Mouse (Mus musculus) intestine, embryonic 16.5 days (tissue): ENCODE measurements around the gene Stambpl1. TPM values are rescaled to one million over a fixed set of nuclear protein-coding genes. Genes with fewer than 3 reads are reported as not detected.

ENCODE experiments used
- ATAC-seq: fragments of 200-750 bp; cut with Nextera tagmentation; 2 replicates; pipeline ENCODE4 v1.8.0; 2017; ENCODE audit warnings: moderate TSS enrichment, moderate library complexity
- H3K27ac ChIP-seq: fragments of 300-500 bp; sonication (generic); 2 replicates; pipeline ENCODE4 v1.5.1; 2014; ENCODE audit warnings: mild to moderate bottlenecking, low read length
- H3K27me3 ChIP-seq: fragments of 300-500 bp; sonication (generic); replicated peaks from 2 replicates; pipeline ENCODE4 v1.6.1; 2014; ENCODE audit warnings: low read length, control low read depth, mixed read lengths; ENCODE audit not compliant: control insufficient read depth, insufficient read depth
- H3K36me3 ChIP-seq: fragments of 300-500 bp; sonication (generic); 2 replicates; pipeline ENCODE4 v1.6.1; 2014; ENCODE audit warnings: low read length, control low read depth; ENCODE audit not compliant: control insufficient read depth, insufficient read depth
- H3K4me1 ChIP-seq: fragments of 300-500 bp; sonication (generic); 2 replicates; pipeline ENCODE4 v1.6.1; 2014; ENCODE audit warnings: low read length, control low read depth, mixed read lengths; ENCODE audit not compliant: control insufficient read depth, insufficient read depth
- H3K4me2 ChIP-seq: fragments of 300-500 bp; sonication (generic); 2 replicates; pipeline ENCODE4 v1.6.1; 2014; ENCODE audit warnings: low read depth, low read length, control low read depth
- H3K4me3 ChIP-seq: fragments of 300-500 bp; sonication (generic); 2 replicates; pipeline ENCODE4 v1.5.1; 2014; ENCODE audit warnings: mild to moderate bottlenecking, low read length
- H3K9ac ChIP-seq: fragments of 300-500 bp; sonication (generic); 2 replicates; pipeline ENCODE4 v1.6.1; 2014; ENCODE audit warnings: low read depth, low read length
- H3K9me3 ChIP-seq: fragments of 300-500 bp; sonication (generic); 2 replicates; pipeline ENCODE4 v1.6.1; 2016; ENCODE audit warnings: low read length, control low read depth; ENCODE audit not compliant: control insufficient read depth
- WGBS: fragments of 180-500 bp; shearing (Covaris S2); extraction: QIAGEN DNeasy Blood & Tissue Kit; methylation state at CpG from one replicate; pipeline ENCODE4 v1.1.7; 2014; 5-methylcytosine and 5-hydroxymethylcytosine counted together
- polyA plus RNA-seq: library from polyadenylated mRNA; unstranded; fragments of >200 nt; fragmentation: Nextera tagmentation; extraction: Ambion mirVana; gene quantifications from 2 replicates; pipeline ENCODE4 v1.2.1, GENCODE M21; 2015

The Stambpl1 gene
- polyA plus RNA-seq, 1 experiment from 2014 or later, result 22.9 TPM

GRCm38 (mm10) chr19:34169121-34169520, 22.9 kb upstream of the Stambpl1 start:
- no peaks in the 10 kb centered on the region for H3K27me3 ChIP-seq
- no peak overlapping the region for H3K27ac ChIP-seq
- no peak overlapping the region for H3K9ac ChIP-seq
- H3K36me3 ChIP-seq, result no peaks in the 10 kb centered on the region
- no peak for ATAC-seq
- no peak overlapping the region for H3K4me3 ChIP-seq
- no peaks in the 10 kb centered on the region for H3K9me3 ChIP-seq
- H3K4me2 ChIP-seq, result no peak overlapping the region
- H3K4me1 ChIP-seq, result no peaks in the 10 kb centered on the region

- no peak overlapping the region for H3K4me3 ChIP-seq
These were observed 20.9 kb upstream of the Stambpl1 start for GRCm38 (mm10) chr19:34171167-34171566.

GRCm38 (mm10) chr19:34174004-34174403, 18.0 kb upstream of the Stambpl1 start:
- 67% methylated on average over 3 of the region's 3 CpGs for WGBS
- ATAC-seq, result no peak
- Histone ChIP-seq H3K9me3 (no peaks in the 10 kb centered on the region), H3K4me1 (no peaks in the 10 kb centered on the region), H3K27me3 (no peaks in the 10 kb centered on the region), H3K4me3 (no peak overlapping the region), H3K36me3 (no peaks in the 10 kb centered on the region), H3K9ac (no peak overlapping the region), H3K27ac (no peak overlapping the region), H3K4me2 (no peak overlapping the region)

More at GRCm38 (mm10) chr19:34171167-34171566, 20.9 kb upstream of the Stambpl1 start:
- Histone ChIP-seq H3K9ac (no peak overlapping the region), H3K27ac (no peak overlapping the region), H3K4me2 (no peak overlapping the region), H3K36me3 (no peaks in the 10 kb centered on the region), H3K27me3 (no peaks in the 10 kb centered on the region), H3K9me3 (no peaks in the 10 kb centered on the region), H3K4me1 (no peaks in the 10 kb centered on the region)
- WGBS, result 68% methylated on average over 3 of the region's 3 CpGs
- ATAC-seq, result no peak

GRCm38 (mm10) chr19:34179136-34179535, 12.9 kb upstream of the Stambpl1 start:
- Histone ChIP-seq H3K4me3 (no peak overlapping the region), H3K36me3 (no peaks in the 10 kb centered on the region), H3K4me1 (no peaks in the 10 kb centered on the region), H3K9ac (no peak overlapping the region), H3K27me3 (no peaks in the 10 kb centered on the region), H3K4me2 (no peak overlapping the region), H3K9me3 (no peaks in the 10 kb centered on the region), H3K27ac (no peak overlapping the region)
- 84% methylated on average over 4 of the region's 4 CpGs for WGBS
- ATAC-seq, result no peak

GRCm38 (mm10) chr19:34180316-34180715, 11.7 kb upstream of the Stambpl1 start:
- H3K36me3 ChIP-seq, result no peaks in the 10 kb centered on the region
- WGBS, result 69% methylated on average over 2 of the region's 2 CpGs
- H3K4me2 ChIP-seq, result no peak overlapping the region
- H3K9ac ChIP-seq, result no peak overlapping the region
- no peak overlapping the region for H3K4me3 ChIP-seq
- H3K27ac ChIP-seq, result no peak overlapping the region
- ATAC-seq, result no peak
- H3K27me3 ChIP-seq, result no peaks in the 10 kb centered on the region
- H3K4me1 ChIP-seq, result no peaks in the 10 kb centered on the region
- no peaks in the 10 kb centered on the region for H3K9me3 ChIP-seq

GRCm38 (mm10) chr19:34181234-34181633, 10.8 kb upstream of the Stambpl1 start:
- no peak overlapping the region for H3K4me3 ChIP-seq

GRCm38 (mm10) chr19:34182490-34182889, 9.5 kb upstream of the Stambpl1 start:
- no peaks in the 10 kb centered on the region for H3K36me3 ChIP-seq
- WGBS, result 68% methylated on average over 5 of the region's 5 CpGs
- ATAC-seq, result no peak

More at GRCm38 (mm10) chr19:34181234-34181633, 10.8 kb upstream of the Stambpl1 start:
- no peak overlapping the region for H3K27ac ChIP-seq
- H3K9ac ChIP-seq, result no peak overlapping the region
- no peaks in the 10 kb centered on the region for H3K9me3 ChIP-seq
- H3K4me2 ChIP-seq, result no peak overlapping the region
- no peak for ATAC-seq
- no peaks in the 10 kb centered on the region for H3K36me3 ChIP-seq
- H3K4me1 ChIP-seq, result no peaks in the 10 kb centered on the region
- 75% methylated on average over 3 of the region's 3 CpGs for WGBS
- H3K27me3 ChIP-seq, result no peaks in the 10 kb centered on the region

GRCm38 (mm10) chr19:34186845-34187244, 5.2 kb upstream of the Stambpl1 start:
- no peak for ATAC-seq
- no peak overlapping the region for H3K4me2 ChIP-seq
- 90% methylated on average over 4 of the region's 4 CpGs for WGBS
- H3K36me3 ChIP-seq, result no peaks in the 10 kb centered on the region
- H3K9me3 ChIP-seq, result no peaks in the 10 kb centered on the region
- H3K27ac ChIP-seq, result no peak overlapping the region
- no peak overlapping the region for H3K4me3 ChIP-seq
- H3K9ac ChIP-seq, result no peak overlapping the region
- no peaks in the 10 kb centered on the region for H3K4me1 ChIP-seq
- no peaks in the 10 kb centered on the region for H3K27me3 ChIP-seq

More at GRCm38 (mm10) chr19:34182490-34182889, 9.5 kb upstream of the Stambpl1 start:
- Histone ChIP-seq H3K4me3 (no peak overlapping the region), H3K27ac (no peak overlapping the region), H3K4me2 (no peak overlapping the region), H3K9me3 (no peaks in the 10 kb centered on the region), H3K4me1 (no peaks in the 10 kb centered on the region), H3K9ac (no peak overlapping the region), H3K27me3 (no peaks in the 10 kb centered on the region)

- H3K9me3 ChIP-seq, result no peaks in the 10 kb centered on the region
- no peak for ATAC-seq
- WGBS, result 30% methylated on average over 10 of the region's 10 CpGs
- peak overlapping the region; percentile 78 for H3K4me3 ChIP-seq
- H3K4me1 ChIP-seq, result peaks cover 3% of the 10 kb centered on the region; the same call in 1 of the 2 replicates
- H3K4me2 ChIP-seq, result peak overlapping the region; percentile 87
- H3K36me3 ChIP-seq, result no peaks in the 10 kb centered on the region
- peak overlapping the region; percentile 87 for H3K9ac ChIP-seq
- H3K27me3 ChIP-seq, result no peaks in the 10 kb centered on the region
- 0 out of 2 replicates have a peak overlapping the region, but pooled peaks have one; percentile 84 for H3K27ac ChIP-seq
These were observed 403 bp upstream of the Stambpl1 start for GRCm38 (mm10) chr19:34191645-34192007.

- H3K4me1 ChIP-seq, result peaks cover 3% of the 10 kb centered on the region; the same call in 1 of the 2 replicates
- no peaks in the 10 kb centered on the region for H3K36me3 ChIP-seq
- peak overlapping the region; percentile 87 for H3K4me2 ChIP-seq
- peak overlapping the region; percentile 78 for H3K4me3 ChIP-seq
- H3K27me3 ChIP-seq, result no peaks in the 10 kb centered on the region
- H3K9ac ChIP-seq, result peak overlapping the region; percentile 87
- peak overlapping the region; percentile 18; the same call in 1 of the 2 replicates for H3K27ac ChIP-seq
- ATAC-seq, result 0 out of 2 replicates have a peak, but pooled peaks have one; percentile 24
- no peaks in the 10 kb centered on the region for H3K9me3 ChIP-seq
- 3% methylated on average over 9 of the region's 9 CpGs for WGBS
These were observed 1.1 kb downstream of the Stambpl1 start for GRCm38 (mm10) chr19:34193149-34193548.
